Mouse (Mus musculus) forebrain, embryonic 14.5 days (tissue): ENCODE measurements at regions not wholly inside any gene's neighbourhood (a gene's known extent, or its start where the extent isn't known, plus 50 kb on each side); places are given as distances from the start of the nearest gene placed in this dataset.

ENCODE experiments used
- ATAC-seq: fragments of 200-750 bp; cut with Nextera tagmentation; 2 replicates; pipeline ENCODE4 v1.8.0; 2017; ENCODE audit warnings: mild to moderate bottlenecking, moderate library complexity
- DNase-seq: peaks from one replicate; pipeline ENCODE4 v3.0.0-alpha.2; 2015; ENCODE audit warnings: low spot score
- H3K27ac ChIP-seq: fragments of 300-500 bp; sonication (generic); 2 replicates; pipeline ENCODE4 v1.5.1; 2014; ENCODE audit warnings: low read depth, mild to moderate bottlenecking, control low read depth, low read length, moderate library complexity
- H3K27me3 ChIP-seq: fragments of 300-500 bp; sonication (generic); replicated peaks from 2 replicates; pipeline ENCODE4 v1.6.1; 2014; ENCODE audit warnings: low read length, control low read depth, mixed read lengths; ENCODE audit not compliant: control insufficient read depth, insufficient read depth
- H3K36me3 ChIP-seq: fragments of 300-500 bp; sonication (generic); 2 replicates; pipeline ENCODE4 v1.6.1; 2014; ENCODE audit warnings: low read length, control low read depth; ENCODE audit not compliant: control insufficient read depth, insufficient read depth
- H3K4me1 ChIP-seq: fragments of 300-500 bp; sonication (generic); 2 replicates; pipeline ENCODE4 v1.6.1; 2014; ENCODE audit warnings: antibody characterized with exemption, low read length, control low read depth; ENCODE audit not compliant: control insufficient read depth, insufficient read depth
- H3K4me2 ChIP-seq: fragments of 300-500 bp; sonication (generic); 2 replicates; pipeline ENCODE4 v1.6.1; 2014; ENCODE audit warnings: mild to moderate bottlenecking, control low read depth, low read length
- H3K4me3 ChIP-seq: fragments of 300-500 bp; sonication (generic); 2 replicates; pipeline ENCODE4 v1.5.1; 2014; ENCODE audit warnings: low read depth, low read length, control low read depth
- H3K9ac ChIP-seq: fragments of 300-500 bp; sonication (generic); 2 replicates; pipeline ENCODE4 v1.6.1; 2014; ENCODE audit warnings: mild to moderate bottlenecking, low read length, control low read depth, moderate library complexity
- H3K9me3 ChIP-seq: fragments of 300-500 bp; sonication (generic); replicated peaks from 2 replicates; pipeline ENCODE4 v1.6.1; 2016; ENCODE audit warnings: low read length, control low read depth, mixed read lengths; ENCODE audit not compliant: control insufficient read depth
- WGBS: fragments of 180-500 bp; shearing (Covaris S2); extraction: QIAGEN DNeasy Blood & Tissue Kit; methylation state at CpG from one replicate; pipeline ENCODE4 v1.1.7; 2014; 5-methylcytosine and 5-hydroxymethylcytosine counted together

DNA sequence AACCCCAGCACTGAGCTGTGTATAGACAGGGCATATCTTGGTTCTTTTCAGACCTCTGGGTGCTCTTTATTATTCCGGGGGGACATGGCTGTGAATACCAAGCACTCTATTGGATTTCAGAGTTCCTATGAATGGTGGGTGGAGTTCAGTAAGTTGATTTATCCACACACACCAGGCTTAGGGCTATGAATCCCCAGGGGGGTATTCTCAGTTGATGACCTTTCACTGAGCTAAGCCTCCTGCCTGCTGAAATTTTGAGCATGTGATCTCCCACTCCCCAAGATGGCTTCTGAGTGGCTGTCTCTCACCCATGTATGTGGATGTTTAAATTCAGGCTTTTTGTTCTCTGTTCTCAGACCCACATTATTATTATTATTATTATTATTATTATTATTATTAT is 69.9 kb upstream of the Paqr3 start:
- 11% methylated on average over 1 of the region's 1 CpGs for WGBS
- no peak overlapping the region for H3K4me3 ChIP-seq

GRCm38 (mm10) chr5:97174446-97174845 is 63.0 kb upstream of the Paqr3 start:
- Histone ChIP-seq H3K27ac (no peak overlapping the region), H3K36me3 (no peaks in the 10 kb centered on the region), H3K4me3 (no peak overlapping the region), H3K4me1 (no peaks in the 10 kb centered on the region), H3K4me2 (no peak overlapping the region), H3K9ac (no peak overlapping the region), H3K9me3 (no peaks in the 10 kb centered on the region), H3K27me3 (no peaks in the 10 kb centered on the region)
- no peak for ATAC-seq
- no peak for DNase-seq
- 92% methylated on average over 8 of the region's 8 CpGs for WGBS

More for the DNA sequence above, 69.9 kb upstream of the Paqr3 start:
- H3K9ac ChIP-seq, result no peak overlapping the region
- no peak overlapping the region for H3K27ac ChIP-seq
- ATAC-seq (no peak), DNase-seq (no peak)
- H3K27me3 ChIP-seq, result no peaks in the 10 kb centered on the region
- H3K36me3 ChIP-seq, result no peaks in the 10 kb centered on the region
- H3K9me3 ChIP-seq, result no peaks in the 10 kb centered on the region
- no peaks in the 10 kb centered on the region for H3K4me1 ChIP-seq
- H3K4me2 ChIP-seq, result no peak overlapping the region

DNA sequence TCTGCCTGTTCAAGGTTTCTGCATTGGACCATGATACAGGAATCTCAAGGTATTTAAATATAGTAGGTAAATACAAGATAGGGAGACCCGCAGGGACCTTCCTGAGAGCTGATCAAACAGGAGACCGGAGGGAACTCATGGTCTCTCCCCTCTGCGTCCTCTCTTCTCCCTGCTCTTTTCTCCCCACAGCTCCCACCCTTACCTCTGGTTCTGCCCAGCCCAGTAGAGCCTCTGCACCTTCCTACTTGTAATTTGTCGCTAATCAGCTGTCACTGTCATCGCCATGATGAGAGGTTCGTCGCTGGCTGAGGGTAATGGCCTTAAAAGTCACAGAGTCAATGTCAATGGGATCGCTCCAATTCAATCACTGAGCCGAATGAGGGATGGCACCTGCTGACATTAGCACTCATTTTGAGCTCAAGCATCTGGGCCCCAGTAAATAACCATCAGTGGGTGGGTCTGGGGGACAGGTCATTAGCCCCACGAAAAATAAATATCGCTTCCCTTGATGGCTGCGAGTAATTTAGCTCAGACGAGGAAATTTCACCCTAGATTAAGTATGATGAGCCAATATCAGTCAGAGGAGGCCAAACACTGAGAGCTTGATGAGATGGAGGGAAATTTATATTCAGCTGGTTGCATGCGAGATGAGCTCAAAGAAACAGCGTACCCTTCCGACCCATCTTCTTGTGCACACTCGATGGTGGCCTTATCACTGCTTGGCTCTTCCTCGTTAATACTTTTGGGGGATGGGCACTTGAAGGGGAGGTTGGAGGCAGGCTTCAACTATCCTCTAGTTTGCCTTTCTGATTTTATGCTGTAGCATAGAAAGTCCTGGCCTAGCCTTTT is 56.2 kb upstream of the Paqr3 start:
- Histone ChIP-seq H3K27me3 (no peaks in the 10 kb centered on the region), H3K4me1 (no peaks in the 10 kb centered on the region; the same call in 1 of the 2 replicates), H3K4me2 (no peak overlapping the region), H3K4me3 (no peak overlapping the region), H3K9ac (no peak overlapping the region), H3K9me3 (no peaks in the 10 kb centered on the region), H3K36me3 (no peaks in the 10 kb centered on the region), H3K27ac (no peak overlapping the region)
- 76% methylated on average over 18 of the region's 18 CpGs for WGBS
- peak; percentile 13 for DNase-seq
- ATAC-seq, result no peak

GRCm38 (mm10) chr5:97166128-97166883 is 54.9 kb upstream of the Paqr3 start:
- Histone ChIP-seq H3K9ac (no peak overlapping the region), H3K4me1 (no peaks in the 10 kb centered on the region; the same call in 1 of the 2 replicates), H3K27ac (no peak overlapping the region), H3K9me3 (no peaks in the 10 kb centered on the region), H3K36me3 (no peaks in the 10 kb centered on the region), H3K4me2 (no peak overlapping the region), H3K4me3 (no peak overlapping the region), H3K27me3 (no peaks in the 10 kb centered on the region)
- peak; percentile 57; the same call in 1 of the 2 replicates for ATAC-seq
- peak; percentile 44 for DNase-seq
- WGBS, result 51% methylated on average over 4 of the region's 4 CpGs
